Mouse (Mus musculus) gastrocnemius, postnatal 10 days (tissue): ENCODE results near the gene Dcaf10. TPM values are rescaled to one million over a fixed set of nuclear protein-coding genes. Genes with fewer than 3 reads are reported as not detected.
"Not testable (repeated sequence)": the region's sequence is repeated elsewhere in the genome, so short reads cannot be mapped to it uniquely, and the experiment has no call there.

Experiments used
- DNase-seq: peaks from one replicate; pipeline ENCODE4 v3.0.0; 2021; ENCODE audit warnings: mixed read lengths
- total RNA-seq, 2 experiments: library from RNA; stranded (reverse); gene quantifications; 2 replicates each; pipeline ENCODE4 v1.2.3; 2021

Dcaf10 gene
- total RNA-seq, 2 experiments from 2014 or later = 16.5 to 17.8 TPM

- no peak for DNase-seq
Observed at GRCm38 (mm10) chr4:45393658-45394057, 51.8 kb downstream of the Dcaf10 start.

GRCm38 (mm10) chr4:45396211-45396610 is 54.3 kb downstream of the Dcaf10 start:
- DNase-seq = not testable (repeated sequence)

GRCm38 (mm10) chr4:45398315-45398714 is 56.4 kb downstream of the Dcaf10 start:
- DNase-seq = not testable (repeated sequence)

DNA sequence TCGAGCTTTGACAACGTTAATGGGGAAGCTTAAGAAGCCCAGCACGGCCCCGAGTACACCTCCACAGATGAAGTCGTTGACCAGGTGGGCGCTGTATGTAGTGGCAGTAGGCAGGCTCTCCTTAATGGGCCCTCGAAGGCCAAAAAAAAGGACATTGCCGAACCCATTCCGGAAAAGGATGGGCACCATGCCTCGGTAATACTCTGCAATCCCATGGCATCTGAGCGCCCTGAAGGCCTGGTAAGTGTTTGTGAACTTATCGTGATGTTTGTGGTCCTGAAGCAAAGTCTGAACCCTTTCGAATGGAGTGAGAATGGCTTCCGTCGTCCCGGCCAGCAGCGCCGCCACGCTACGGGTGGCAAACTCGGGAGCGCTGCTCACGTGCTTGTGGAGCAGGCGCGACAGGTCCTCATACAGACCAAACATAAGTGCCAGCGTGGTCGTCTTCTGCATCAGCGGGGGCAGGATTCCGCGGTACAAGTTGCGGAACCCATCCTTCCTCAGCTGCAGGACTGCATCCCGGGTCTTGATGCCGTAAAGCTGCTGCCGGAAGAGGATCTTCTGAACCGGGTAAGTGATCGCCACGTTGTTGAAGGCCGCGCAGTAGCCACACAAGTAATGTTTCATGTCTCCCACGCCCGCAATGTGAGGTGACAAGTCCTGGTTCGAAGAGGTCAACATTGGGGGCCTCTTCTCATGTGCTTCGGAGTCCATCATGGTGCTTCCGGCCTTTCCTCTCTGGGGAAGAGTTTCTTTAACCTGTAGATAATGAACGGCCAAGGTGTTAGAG is 57.7 kb downstream of the Dcaf10 start:
- no peak for DNase-seq

GRCm38 (mm10) chr4:45402281-45402680 is 60.4 kb downstream of the Dcaf10 start:
- no peak for DNase-seq

GRCm38 (mm10) chr4:45402878-45403498 is 61.1 kb downstream of the Dcaf10 start:
- no peak for DNase-seq

DNA sequence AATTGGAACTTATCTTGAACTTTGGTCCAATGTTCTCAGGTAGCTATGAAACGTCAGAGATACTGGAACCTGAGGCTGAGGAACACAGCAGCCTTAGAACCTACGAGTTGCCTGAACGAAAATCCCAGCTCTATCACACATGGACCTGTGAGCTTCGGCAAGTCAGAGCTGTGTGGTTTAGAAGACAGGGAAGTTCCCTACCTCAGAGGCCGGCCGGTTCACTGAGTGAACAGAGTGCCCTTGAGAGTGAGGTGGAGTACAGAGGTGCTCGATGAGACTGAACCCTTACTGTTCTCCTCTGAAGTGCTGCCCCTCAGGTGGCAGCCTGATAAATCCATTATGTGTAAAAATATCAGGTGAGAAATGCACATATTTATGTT is 61.6 kb downstream of the Dcaf10 start:
- no peak for DNase-seq

DNA sequence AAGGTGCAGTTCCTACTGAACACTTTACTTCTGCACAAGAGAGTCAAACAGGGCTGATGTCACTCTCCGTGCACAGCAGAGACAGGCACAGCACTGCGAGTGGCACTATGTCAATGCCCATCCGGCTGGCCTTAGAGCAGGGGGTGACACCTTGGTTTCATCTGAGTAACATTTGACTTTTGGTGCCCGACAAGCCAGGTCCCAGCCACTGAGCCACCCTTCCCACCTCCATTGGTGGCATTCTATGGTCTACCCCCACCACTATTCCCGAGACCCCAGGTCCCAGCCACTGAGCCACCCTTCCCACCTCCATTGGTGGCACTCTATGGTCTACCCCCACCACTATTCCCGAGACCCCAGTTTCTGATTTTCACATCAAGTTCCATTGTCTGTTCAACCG is 62.2 kb downstream of the Dcaf10 start:
- DNase-seq = no peak

DNA sequence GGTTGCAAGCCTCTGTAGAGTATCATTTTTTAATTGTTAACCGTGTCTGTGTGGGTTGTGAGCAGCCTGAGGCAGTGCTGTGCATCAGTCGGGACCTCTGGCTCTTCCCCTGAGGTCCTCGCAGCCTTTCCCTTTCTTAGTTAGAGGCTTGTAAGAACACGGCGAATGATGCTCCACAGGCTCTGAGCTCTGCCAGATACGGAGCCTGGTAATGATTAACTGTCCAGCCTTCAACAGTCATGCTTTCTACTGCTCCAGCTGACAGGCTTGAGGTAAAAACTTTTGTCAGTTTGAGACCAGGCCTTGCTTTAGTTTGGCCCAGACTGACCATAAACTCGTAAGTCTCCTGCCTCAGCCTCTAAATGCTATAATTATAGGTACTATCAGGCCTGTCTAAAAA is 63.4 kb downstream of the Dcaf10 start:
- no peak for DNase-seq

DNA sequence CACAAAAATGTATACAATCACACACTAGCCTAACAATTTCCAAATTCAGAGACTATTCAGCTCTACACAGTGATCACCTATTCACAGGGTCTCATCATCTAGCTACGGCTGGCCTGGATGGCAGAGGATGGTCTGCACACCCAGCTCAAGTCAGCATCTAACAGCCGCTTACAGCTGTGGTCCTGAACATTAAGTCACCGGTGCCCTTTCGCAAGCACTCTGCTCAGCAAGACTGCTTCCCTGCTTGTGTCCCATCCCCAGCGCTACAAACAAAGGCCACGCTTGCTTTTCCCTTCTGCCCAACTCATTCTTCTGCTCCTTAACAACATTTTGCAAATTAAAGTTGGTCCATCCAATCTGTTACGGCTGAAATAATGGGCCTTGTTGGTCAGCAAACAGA is 64.5 kb downstream of the Dcaf10 start:
- no peak for DNase-seq

DNA sequence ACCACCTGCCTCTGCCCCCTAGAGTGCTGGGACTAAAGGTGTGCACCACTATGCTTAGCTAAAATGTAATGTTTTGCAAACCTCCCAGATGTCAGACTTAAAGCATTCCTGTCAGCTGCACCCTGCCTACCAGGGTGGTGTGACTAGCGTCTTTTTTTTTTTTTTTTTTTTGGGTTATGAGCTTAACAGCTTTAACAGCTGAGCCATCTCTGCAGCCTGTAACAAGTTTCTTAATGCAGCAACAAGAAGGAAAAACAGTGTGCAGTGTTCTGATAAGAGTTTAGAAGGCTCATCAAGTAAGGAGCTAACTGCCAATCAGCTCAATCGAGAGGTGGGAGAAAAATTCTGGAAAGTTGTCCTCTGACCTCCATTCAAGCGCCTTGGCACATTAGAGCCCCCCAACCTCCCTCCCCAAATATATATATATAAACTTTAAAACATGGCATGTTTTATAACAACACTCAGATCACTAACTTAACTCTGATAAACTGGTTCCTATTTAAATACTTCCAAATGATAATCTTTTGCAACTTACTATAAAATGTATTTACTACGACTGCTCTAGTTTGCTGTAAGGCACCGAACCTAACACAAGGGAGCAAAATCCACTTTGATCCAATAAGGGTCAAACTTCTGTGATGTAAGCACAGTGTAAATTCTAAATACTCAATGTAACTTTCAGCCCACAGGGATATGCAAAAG is 65.3 kb downstream of the Dcaf10 start:
- no peak for DNase-seq

DNA sequence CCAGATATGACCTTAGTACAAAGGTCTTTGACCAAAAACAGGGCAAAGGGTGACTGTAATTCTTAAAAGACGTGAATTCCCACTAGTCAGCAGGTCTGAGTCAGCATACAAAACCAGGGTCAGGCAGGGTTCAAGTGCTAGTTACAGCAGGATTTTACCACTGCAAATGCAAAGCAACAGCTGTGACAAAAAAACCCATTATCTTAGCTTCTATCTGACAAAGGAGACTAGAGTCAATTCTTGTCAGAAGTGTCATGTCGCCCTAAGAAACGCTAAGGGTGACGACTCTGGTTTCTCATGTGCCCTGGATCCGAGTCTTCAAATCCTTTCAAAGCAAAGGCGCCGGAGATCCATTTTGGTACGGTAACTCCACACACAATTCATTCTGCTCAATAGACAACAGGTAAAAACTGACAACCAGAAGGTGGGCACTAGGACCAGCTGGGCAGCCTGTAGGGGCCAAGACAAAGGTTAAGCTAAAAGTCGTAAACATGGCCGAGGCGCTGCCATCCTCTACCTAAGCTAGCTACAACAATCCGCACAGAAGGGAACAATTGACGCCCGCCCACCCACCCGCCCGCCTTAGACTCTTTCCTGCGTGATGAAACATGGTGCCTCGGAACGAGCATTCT is 65.9 kb downstream of the Dcaf10 start:
- DNase-seq = no peak

GRCm38 (mm10) chr4:45408427-45409132 is 66.7 kb downstream of the Dcaf10 start, which contains the start of gene Slc25a51:
Slc25a51 (minus strand) TSS chr4:45408766.
- DNase-seq = peak; percentile 85

DNA sequence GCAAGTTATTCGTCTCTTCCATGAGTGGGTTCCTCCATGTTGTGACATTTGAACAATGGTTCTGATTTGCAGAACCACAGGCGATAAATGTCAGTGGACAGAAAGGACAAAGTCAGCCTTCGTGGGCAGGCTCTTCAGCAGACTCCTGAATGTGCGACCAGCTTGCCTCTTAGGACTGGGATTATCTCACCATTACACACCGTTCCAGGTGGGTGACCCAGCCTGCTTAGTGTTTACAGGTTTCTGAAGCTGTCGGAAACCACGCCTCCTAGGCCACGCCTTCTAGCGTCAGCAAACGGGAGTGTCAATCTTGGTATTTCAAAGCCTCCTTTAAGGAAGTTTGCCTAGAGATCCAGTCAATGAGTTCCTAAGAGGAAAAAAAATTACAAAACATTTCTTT is 67.4 kb downstream of the Dcaf10 start:
- peak; percentile 61 for DNase-seq

- DNase-seq = no peak
Observed at GRCm38 (mm10) chr4:45411181-45411790, 69.4 kb downstream of the Dcaf10 start.

DNA sequence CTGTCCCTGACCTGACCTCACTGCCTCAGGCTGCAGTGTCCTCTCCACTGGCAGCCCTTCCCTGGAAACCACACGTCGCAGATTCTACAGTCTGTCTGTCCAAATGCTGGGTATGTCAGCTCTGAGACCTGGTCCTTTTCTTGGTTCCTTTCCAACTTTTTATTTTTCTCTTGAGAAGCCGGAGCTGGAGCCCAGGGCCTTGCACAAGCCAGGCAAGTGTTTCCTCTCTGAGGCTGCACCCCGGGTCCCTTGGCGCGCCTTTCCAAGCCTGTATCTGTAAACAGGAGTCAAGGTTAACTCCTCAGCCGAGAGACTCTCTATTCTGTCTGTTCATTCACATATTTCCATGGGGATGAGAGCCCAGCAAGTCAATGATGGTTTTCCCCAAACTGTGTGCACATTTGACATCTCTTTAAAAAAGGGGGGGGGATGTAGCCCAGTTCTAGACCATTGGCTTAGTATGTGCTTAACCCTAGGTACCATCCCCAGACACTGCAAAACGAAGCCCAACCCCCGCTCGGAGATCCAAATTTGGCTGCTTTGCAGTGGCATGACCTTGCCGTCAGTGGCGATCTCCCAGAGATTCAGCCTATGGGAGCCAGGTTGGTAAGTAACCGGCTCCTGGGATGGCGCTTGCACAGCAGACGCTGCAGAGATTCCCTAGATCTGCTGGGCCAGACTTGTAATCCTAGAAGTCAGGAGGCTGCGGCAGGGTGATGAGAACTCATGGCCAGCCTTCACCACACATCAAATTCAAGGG is 70.7 kb downstream of the Dcaf10 start:
- no peak for DNase-seq

DNA sequence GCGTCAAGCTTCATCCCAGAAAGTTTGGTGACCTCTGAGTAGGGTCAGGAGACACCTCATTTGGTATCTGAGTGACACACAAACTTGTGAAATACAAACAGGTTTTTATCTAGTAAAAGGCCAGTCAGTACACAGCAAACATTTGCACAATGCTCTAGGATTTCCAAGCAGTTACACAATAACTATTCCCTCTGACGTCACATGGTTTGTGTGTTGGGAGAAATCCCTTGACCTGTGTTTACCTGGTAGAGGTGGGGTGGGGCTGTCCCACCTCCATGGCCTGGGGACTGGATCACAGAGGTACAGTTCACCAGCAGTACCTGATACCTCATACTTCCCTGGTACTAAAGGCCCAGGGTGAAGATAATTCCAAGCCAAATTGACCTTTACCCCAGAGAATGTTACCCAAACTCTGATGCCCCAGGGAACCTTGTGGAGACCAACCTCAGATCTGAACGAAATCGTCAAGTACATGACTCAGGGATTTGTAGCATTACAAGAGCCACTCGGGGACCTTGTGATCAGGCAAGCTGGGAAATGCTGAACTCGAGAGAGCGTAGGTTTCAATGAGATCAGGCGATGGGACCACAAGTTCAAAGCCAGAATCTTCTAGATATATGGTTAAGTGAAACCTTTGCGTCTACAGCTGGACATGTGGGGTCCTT is 71.9 kb downstream of the Dcaf10 start:
- no peak for DNase-seq

- DNase-seq = no peak
Observed at GRCm38 (mm10) chr4:45416314-45416713, 74.4 kb downstream of the Dcaf10 start.

DNA sequence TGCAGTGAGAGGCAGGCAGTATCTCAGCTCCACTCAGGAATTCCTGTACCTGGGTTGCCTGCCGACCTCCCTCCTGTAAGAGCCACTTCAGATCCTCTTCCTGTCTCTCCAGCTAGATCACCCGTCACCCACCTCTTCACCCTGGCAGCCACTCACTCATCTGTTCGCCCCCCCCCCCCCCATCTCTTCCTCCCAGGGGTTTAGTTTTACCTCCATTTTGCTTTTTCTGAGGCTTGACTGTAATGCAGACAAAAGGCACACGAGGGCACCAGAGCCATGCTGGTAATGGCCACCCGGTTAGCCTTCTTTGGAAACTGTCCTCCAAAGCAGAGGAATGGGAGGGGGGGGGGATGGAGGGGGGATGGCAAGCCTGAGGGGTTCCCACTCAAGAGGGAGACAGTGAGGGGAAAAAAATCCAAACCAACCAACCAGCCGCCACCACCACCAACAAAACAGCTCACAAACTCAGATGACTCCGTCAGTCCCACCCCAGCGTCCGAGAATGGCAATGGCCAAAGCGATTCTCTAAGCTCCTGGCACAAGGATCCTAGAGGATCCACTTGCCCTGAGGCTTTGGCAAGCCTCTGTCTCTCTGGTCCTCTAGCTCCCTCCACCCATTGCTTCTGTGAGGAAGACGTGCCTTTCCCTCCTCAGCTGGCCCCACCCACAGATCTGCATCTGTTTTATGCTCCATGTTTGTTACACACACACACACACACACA is 76.5 kb downstream of the Dcaf10 start:
- DNase-seq = peak; percentile 58

GRCm38 (mm10) chr4:45419051-45419450 is 77.2 kb downstream of the Dcaf10 start:
- DNase-seq = no peak
